Mouse (Mus musculus) 3T3-L1 (cell line): ENCODE data around the gene 4921539E11Rik.

ENCODE experiments used
- DNase-seq: peaks from one replicate; pipeline ENCODE4 v3.0.0-alpha.2; 2015; ENCODE audit warnings: low read depth, low spot score

The 4921539E11Rik gene

GRCm38 (mm10) chr4:103290763-103291162 is at the start of gene 4921539E11Rik:
Gene 4921539E11Rik, minus strand, starts transcription at chr4:103290863.
- DNase-seq = no peak

GRCm38 (mm10) chr4:103335134-103335533 is 44.5 kb upstream of the 4921539E11Rik start:
- no peak for DNase-seq

- no peak for DNase-seq
These were observed 38.7 kb upstream of the 4921539E11Rik start for GRCm38 (mm10) chr4:103329348-103329747.

DNA sequence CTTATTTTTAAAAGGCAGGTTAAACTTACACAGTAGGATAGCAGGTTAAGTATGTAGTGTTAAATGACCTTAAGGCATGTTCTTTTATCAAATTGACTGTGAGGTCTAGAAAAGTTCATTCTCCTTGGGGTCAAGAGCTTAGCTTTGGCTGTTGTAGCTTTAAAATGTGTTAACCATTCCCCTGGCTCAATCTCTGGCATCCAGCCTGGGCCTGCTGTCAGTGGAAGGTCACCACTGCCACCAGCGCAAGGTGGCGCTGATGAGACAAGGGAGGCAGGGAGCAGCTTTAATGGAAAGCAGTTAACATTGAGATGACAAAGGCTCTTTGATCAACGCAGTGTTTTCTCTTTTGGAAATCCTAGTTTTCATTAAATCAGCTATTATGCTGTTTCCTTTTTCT is 36.3 kb upstream of the 4921539E11Rik start:
- no peak for DNase-seq

DNA sequence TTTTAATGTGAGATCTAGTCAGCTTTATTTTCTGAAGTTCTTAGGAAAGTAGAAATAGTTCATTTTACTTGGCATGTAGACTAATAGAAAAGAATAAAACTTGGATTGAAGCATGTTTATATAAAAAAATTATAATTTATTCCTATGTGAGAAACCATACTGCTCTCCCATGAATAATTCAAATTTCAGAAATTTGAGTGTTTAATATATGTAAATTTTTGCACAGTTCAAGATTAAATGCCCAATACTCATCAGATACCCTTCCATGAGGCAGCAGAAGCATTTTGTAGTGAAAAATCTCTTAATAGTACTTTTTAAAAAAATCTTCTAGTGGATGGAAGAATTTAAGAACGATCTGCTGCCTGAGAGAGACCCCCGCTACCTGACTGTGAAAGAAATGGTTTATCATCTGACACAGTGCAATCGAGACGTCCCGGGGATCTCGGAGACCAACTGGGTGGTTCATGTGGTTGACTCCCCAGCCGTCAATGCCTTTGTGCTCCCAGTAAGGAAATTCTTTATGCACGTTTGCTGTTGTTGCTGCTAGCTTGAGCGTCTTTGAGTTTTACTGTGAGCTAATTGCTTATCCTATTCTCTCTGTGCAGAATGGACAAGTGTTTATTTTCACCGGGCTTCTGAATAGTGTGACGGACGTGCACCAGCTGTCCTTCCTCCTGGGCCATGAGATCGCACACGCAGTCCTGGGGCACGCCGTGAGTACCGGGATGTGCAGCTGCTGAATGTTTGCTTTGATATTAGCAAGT is 34.2 kb upstream of the 4921539E11Rik start:
- no peak for DNase-seq

GRCm38 (mm10) chr4:103321461-103321860 is 30.8 kb upstream of the 4921539E11Rik start:
- no peak for DNase-seq

DNA sequence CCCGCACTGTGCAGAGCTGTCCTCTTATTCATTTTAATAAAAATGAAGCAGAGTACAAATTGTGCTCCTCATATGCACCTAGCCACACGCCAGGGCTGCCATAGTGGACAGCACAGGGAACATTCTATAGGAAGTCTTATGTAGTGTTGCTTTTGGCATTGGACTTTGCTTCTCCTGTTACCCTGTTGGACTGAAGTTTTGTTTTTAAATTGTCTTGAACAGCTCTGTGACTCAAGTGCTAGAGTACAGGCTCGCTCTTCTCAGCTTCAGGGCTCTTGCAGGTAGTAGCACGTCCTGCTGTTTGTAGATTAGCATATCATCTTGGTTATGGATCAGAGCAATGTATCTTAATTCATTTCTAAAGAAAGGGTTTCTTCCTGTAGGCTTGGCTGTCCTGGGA is 25.2 kb upstream of the 4921539E11Rik start:
- no peak for DNase-seq

- no peak for DNase-seq
These were observed 23.9 kb upstream of the 4921539E11Rik start for GRCm38 (mm10) chr4:103314526-103314910.

- peak; percentile 96 for DNase-seq
These were observed 23.2 kb upstream of the 4921539E11Rik start, which contains the start of gene Oma1 for GRCm38 (mm10) chr4:103313587-103314525. Gene Oma1, plus strand, starts transcription at chr4:103313812.

DNA sequence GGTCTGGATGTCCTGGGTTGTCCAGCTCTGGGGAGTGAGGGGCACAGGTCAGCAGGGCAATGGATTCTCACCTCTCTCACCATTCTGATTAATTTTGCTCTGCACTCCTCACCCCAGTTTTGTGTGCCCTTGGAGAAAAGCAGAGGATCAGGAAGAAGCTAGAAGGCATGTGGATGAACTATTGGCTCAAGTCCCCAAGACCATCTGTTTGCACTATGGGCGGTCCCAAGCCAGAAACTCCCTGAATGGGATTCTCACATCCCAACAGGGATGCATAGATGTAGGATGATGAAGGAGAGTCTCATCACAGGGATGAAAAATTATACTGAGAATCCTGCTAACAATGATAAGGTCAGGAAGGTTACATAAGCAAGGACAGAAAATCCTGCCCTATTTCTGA is 13.2 kb upstream of the 4921539E11Rik start:
- DNase-seq = no peak

- DNase-seq = no peak
These were observed 8.7 kb upstream of the 4921539E11Rik start for GRCm38 (mm10) chr4:103299342-103299741.

- DNase-seq = no peak
These were observed 2.3 kb downstream of the 4921539E11Rik start for GRCm38 (mm10) chr4:103288342-103288741.

- DNase-seq = no peak
These were observed 17.6 kb downstream of the 4921539E11Rik start for GRCm38 (mm10) chr4:103273021-103273420.

DNA sequence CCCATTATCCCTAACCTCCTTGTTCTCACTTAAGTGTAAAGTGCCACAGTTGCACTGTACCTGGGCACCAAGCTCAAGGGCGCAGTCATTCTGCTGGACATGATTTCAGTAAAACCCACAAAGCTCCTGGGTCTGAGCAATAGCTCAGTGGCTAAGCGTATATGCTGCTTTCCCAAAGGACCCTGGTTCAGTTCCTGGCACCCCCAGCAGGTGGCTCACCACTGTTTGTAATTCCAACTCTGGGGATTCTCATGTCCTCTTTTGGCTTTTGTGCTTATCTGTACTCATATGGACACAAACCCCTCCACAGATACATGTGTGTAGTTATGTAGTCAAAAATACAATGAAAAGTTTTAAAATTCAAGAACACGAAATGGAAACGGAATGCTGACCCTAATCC is 21.3 kb downstream of the 4921539E11Rik start:
- DNase-seq = peak; percentile 30

DNA sequence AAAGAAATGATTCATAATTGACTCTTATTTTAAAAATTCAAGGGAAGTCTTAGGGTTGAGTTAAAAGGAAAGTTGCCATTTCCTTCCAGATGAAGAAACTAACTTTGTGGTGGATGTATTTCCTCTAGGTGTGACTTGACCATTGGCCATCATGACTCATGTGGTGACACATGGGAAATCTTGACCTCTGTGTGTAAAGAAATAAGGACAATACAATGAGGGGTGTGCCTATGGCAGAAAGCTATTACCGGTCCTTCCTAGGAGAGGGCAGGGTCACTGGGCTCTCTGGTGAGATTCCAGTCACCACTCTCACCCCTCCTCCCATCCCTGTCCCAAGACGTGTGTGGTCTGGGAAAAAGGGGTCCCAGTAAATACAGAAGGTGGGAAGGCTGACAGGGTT is 25.5 kb downstream of the 4921539E11Rik start:
- peak; percentile 61 for DNase-seq

DNA sequence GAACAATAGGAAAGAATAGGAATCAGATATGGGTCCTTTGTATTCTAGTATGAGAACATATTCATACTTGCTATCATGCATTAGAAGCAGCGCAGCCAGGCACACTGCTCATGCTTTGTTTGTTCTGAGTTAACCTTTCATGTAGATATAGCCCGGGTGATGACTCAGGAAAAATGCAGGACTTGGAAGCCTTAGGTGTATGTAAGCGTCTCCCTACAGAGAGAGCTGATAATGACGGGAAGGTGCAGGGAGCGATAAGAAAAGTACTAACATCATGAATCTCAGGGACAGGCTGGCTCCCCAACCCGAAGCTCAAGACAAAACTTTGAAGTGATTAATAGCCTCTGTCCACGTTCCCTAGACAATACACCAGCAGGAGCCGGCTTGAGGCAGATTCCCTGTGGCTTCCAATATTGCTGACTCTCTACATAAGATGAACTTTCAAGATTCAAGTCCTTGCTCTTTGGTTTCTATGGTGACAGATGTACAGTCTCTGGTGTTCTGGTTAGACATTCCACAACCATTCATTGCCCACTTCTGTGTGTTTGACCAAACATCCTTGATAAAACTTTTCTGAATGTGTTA is 26.8 kb downstream of the 4921539E11Rik start:
- DNase-seq = peak; percentile 41

DNA sequence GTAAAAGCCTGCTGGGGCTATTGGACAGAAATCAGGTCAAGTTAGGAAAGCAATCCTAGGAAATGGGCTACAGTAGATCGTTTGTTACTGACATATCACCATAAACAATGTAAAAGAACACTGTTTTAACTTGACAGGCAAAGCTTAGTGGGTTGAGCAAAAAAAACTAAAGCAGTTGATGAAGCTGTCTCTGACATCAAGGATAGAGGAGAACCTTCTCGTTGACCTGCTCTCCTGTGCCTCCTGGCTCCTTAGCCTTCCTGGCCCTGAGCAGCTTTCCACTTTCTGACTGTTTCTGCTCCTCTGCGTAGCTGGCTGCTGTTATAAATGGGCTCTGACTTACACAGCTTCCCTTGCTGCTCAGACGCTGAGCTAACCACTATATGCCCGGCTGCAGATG is 27.3 kb downstream of the 4921539E11Rik start:
- DNase-seq = no peak

- no peak for DNase-seq
These were observed 31.8 kb downstream of the 4921539E11Rik start for GRCm38 (mm10) chr4:103258817-103259216.

GRCm38 (mm10) chr4:103253846-103254245 is 36.8 kb downstream of the 4921539E11Rik start:
- DNase-seq = no peak

- DNase-seq = peak; percentile 77
These were observed 41.1 kb downstream of the 4921539E11Rik start for GRCm38 (mm10) chr4:103249436-103250085.

- DNase-seq = no peak
These were observed 42.9 kb downstream of the 4921539E11Rik start for GRCm38 (mm10) chr4:103247813-103248212.

- DNase-seq = no peak
These were observed 43.4 kb downstream of the 4921539E11Rik start for GRCm38 (mm10) chr4:103247249-103247648.
